Mouse (Mus musculus): ENCODE data around the gene Cep135.

The Cep135 gene

DNA sequence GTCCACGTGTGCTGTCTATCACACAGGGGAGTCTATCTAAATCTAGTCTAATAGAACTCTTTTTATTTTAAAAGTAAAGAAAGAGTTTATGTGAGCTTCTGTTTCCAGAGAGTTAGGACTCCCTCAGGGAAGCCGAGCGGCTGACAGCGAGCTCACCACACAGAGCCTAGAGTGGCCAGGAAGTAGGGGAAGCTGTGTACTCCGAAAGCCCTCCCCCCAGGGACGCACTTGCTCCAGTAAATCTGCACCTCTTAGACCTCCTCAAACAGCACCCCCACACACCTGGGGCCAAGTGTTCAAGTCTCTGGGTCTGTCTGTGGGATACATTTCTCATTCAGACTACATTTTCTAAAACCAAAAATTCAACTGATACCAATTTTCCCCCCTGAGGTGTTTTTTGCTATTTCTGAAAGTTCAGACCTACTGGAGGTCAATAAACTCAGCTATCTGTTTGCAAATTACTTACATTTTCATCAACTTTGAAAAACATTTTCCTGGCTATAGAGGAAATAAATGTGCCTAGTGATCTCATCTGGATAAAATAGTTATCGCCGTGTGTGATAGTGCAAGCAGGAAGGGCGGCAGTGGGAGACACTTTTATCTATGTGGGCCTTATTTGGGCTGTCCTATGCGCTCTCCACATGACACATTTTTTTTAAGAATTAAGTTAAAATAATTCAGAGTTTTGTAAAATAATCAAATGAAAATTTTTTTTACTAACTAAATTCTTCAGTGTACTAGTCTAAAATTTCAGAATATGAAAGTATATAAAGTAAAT, 56.8 kb downstream of the Cep135 start:
- DNase-seq (ENCODE audit: low spot score in 2 of 2): no peak

DNA sequence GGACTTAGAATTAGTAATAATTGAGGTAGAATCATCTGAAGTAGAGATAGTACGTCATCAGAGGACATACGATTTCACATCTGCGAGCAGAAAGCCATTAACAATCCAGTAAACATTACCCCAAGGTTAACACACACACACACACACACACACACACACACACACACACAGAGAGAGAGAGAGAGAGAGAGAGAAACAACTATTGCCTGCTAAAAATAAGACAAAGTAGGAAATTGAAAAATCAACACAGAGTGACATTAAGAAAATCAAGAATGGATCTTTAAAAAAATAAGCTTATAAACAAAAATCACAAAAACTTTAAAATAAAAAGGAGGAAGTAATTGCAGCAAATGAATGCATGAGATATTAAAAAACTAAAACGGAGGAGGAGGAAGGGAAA, 61.4 kb downstream of the Cep135 start:
- DNase-seq (ENCODE audit: low spot score in 2 of 2): no peak

DNA sequence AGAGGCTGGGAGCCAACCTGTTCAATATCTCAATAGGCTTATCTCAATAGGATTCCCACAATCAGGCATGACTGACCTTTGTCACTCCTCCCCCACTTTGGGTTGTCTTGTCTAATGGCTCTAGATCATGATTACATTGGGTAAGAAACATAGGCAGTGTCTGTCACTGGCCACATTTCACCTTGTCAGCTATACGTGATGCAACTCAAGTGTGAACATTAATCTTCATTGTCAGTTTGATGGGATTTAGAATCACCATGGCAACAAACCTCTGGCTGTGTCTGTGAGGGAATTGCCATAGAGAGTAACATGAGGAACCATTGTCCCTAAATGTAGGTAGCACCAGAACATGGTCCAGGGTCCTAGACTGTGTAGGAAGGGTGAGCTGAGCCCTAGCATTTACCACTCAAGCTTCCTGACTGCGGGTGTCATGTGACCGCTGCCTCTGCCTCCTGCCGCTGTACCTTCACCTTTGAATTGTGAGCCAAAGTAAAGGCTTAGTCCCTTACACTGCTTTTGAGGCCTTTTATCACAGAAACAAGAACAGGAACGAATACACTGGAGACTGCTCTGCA, 62.7 kb downstream of the Cep135 start:
- no peak for DNase-seq (ENCODE audit: low spot score in 2 of 2)

DNA sequence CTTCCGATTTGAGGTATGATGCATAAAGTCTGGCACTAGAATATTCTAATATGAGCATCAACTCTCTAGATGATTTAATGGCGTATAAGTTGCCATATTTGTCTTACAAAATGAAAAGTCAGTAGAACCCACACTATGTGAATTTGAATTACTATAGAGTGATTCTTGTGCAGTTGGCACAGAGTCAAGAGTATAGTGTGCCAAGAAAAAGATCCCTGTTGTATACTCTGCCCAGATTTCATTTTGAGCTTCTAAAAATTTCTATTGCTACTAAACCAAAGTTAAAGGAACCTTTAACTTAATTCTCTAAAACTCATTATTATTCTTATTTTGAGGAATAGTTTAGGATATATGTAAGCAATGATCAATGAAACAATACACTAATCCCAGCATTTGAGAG, 67.7 kb downstream of the Cep135 start, which contains the start of gene C530008M17Rik:
TSS of gene C530008M17Rik (plus strand) at position 301 of the 400 bp plus-strand sequence.
- DNase-seq (ENCODE audit: low spot score in 2 of 2): no peak

- DNase-seq (ENCODE audit: low spot score in 2 of 2): peak; percentile 50 to 64
These were observed 69.0 kb downstream of the Cep135 start for GRCm38 (mm10) chr5:76657245-76658083.

- DNase-seq (ENCODE audit: low spot score in 2 of 2): no peak
These were observed 69.8 kb downstream of the Cep135 start for GRCm38 (mm10) chr5:76658084-76658934.

GRCm38 (mm10) chr5:76659958-76660635, 71.6 kb downstream of the Cep135 start:
- DNase-seq (ENCODE audit: low spot score in 2 of 2): no peak

- DNase-seq (ENCODE audit: low spot score in 2 of 2): no peak
These were observed 72.8 kb downstream of the Cep135 start for GRCm38 (mm10) chr5:76661310-76661709.

DNA sequence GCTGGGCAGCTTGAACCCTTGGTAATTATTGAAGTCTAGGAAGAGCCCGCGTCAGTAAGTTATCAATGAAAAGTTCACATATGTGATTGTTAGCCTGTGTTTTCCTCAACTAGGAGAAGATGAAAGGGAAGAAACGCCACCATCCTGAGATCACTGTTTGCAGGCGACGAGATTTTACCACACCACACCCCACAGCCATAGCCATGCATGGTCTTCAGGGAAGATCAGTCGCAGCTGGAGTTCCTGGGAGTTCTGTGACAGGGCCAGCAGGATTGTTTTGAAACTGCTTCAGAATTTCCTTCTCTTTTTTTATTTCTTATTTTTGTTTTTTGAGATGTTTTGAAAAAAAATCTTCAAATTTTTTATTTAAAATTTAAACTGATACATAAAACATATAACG, 76.4 kb downstream of the Cep135 start:
- DNase-seq (ENCODE audit: low spot score in 2 of 2): no peak

DNA sequence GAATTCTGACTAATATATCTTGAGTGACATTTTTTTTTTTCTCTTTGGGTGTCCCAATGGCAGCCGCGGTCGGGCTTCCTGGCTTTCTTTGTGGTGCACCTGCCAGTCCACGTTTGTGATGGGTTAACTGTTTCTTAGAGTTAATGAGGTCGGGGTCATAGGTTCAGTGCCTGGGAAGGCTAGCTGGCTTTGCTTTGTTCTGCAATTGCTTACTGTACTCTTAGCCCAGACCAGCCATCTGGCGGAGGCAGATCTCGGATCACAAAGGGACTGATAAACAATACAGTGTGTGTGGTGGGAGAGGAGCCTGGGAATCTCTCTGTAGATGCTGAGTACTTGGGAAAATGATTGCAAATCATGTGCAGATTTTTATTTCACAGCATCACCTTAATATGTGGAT, 76.9 kb downstream of the Cep135 start:
- DNase-seq (ENCODE audit: low spot score in 2 of 2): no peak

DNA sequence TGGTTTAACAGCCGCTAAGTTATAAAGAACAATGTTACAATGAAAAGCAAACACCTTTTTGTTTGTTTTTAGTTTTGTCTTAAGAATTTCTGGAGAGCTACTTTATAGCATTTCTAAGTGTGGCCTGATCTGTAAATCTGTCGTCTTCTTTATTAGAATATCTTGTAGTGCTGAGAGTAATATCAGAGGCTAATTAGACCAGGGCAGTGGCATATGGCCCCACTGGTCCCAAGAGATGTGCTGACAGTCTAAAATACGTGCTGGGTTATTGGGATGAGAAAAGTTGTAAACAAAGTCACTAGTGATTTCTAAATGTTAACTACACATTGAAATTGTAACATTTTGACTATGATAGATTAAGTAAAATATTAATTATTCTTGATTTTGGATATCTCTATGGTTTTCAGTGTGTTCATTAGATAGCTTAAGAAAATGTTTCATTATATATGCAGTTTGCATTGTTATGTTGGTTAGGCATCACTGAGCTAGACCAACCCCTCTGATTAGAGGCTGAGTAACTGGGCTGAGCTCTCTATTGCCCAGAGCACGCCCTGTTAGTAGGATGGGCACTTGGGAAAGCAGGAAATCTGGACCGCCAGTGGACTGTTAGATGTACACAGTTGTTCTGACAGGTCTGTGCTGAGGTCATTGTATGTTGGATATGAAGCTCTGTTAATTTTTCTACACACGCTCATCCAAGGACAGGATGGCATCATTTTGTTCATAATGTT, 77.7 kb downstream of the Cep135 start:
- DNase-seq (ENCODE audit: low spot score in 2 of 2): no peak

GRCm38 (mm10) chr5:76668118-76668517, 79.6 kb downstream of the Cep135 start:
- no peak for DNase-seq (ENCODE audit: low spot score in 2 of 2)

GRCm38 (mm10) chr5:76668547-76668946, 80.0 kb downstream of the Cep135 start:
- no peak for DNase-seq (ENCODE audit: low spot score in 2 of 2)

DNA sequence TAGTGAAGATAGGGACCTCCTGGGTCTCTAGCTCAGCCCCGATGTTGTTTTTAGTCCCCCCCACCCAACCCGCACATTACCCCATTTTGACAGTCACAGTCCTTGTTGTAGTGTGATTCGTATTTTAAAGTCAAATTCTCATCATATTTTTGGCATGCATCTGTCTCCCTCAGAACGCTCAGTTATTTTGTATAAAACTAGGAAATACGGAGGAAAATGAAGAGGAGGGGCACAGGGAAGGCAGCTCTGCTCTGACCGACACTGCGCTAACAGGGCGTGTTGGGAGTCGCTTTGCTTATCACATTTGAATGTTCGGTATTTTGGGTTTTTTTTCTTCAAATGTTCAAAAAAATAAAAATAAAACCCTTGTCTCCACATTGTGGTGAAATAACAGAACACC, 81.7 kb downstream of the Cep135 start:
- DNase-seq (ENCODE audit: low spot score in 2 of 2): no peak

DNA sequence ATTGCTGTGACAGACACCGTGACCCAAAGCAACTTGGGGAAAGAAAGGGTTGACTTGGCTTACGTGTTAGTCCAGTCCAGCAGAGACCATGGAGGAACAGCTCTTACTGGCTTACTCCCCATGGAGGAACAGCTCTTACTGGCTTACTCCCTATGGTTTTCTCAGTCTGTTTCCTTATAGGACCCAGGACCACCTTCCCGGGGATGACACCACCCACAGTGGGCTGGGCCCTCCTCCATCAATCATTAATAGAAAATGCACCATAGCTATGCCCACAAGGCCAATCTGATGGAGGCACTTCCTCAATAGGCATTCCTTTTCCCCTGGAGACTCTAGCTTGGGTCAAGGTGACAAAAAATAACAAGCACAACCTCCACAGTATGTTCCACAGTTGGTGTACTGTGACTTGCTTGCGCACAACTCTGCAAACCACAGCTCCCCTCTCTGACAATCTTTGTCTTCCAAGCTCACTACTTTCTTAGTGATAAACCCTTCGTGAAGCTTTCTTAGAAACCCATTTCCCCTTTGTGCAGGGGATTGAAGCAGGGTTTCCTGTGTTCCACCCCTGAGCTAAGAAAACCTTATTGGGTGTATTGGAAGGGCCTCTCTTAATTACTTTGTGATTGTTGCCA, 85.6 kb downstream of the Cep135 start:
- DNase-seq (ENCODE audit: low spot score in 2 of 2): no peak

GRCm38 (mm10) chr5:76675369-76675768, 86.9 kb downstream of the Cep135 start:
- DNase-seq (ENCODE audit: low spot score in 2 of 2): no peak

DNA sequence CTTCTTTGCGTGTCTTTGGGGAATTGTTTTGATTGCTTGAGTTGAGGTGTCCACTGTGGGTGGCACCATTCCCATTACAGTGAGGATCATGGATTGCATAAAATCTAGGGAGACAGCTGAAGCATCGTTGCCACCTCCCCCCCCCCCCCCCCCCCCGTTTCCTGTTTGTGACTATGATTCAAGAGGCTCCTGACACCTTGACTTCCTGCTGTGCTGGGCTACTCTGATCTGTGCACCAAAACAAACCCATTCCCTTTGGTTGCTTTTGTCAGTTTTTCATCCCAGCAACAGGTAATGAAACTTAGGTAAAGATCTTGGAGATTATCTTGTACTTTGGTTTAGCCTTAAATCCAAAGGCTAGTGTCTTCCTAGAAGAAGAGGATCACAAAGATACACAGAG, 92.5 kb downstream of the Cep135 start:
- no peak for DNase-seq (ENCODE audit: low spot score in 2 of 2)

- DNase-seq (ENCODE audit: low spot score in 2 of 2): no peak
These were observed 93.6 kb downstream of the Cep135 start for GRCm38 (mm10) chr5:76681895-76682656.

DNA sequence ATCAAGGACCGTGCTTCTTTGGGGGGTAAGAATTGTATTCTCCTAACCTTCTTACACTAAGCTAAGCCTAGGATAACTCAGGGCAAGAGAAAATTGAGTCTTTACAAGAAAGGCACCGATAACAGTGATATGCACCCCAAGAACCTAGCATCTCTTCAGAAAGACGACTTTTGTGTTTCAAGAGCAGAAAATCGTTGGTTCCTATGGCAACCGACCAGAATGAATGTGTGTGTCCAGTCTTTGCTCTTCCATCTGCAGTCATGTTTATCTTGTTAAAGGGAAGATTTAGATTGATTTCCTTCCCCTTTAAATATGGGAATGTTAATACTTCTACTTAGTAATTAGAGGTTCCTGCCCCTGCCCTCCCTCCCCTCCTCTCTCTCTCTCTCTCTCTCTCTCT, 95.0 kb downstream of the Cep135 start:
- DNase-seq (ENCODE audit: low spot score in 2 of 2): no peak
